Mouse (Mus musculus) embryonic facial prominence, embryonic 14.5 days (tissue): ENCODE data around the gene Gpatch2l. TPM values are rescaled to one million over a fixed set of nuclear protein-coding genes. Genes with fewer than 3 reads are reported as not detected.
A peak's percentile ranks its signal among the peaks of the same experiment; 100 is the strongest.

ENCODE experiments used
- ATAC-seq: fragments of 200-750 bp; cut with Nextera tagmentation; 2 replicates; pipeline ENCODE4 v1.8.0; 2017; ENCODE audit warnings: low read depth, moderate number of reproducible peaks, moderate TSS enrichment
- DNase-seq: peaks from one replicate; pipeline ENCODE4 v3.0.0-alpha.2; 2015; ENCODE audit warnings: low spot score
- H3K27ac ChIP-seq: fragments of 300-500 bp; sonication (generic); replicated peaks from 2 replicates; pipeline ENCODE4 v1.5.1; 2014; ENCODE audit warnings: low read depth, mild to moderate bottlenecking, low read length, moderate library complexity
- H3K27me3 ChIP-seq: fragments of 300-500 bp; sonication (generic); replicated peaks from 2 replicates; pipeline ENCODE4 v1.6.1; 2014; ENCODE audit warnings: low read length; ENCODE audit not compliant: control insufficient read depth, insufficient read depth
- H3K36me3 ChIP-seq: fragments of 300-500 bp; sonication (generic); 2 replicates; pipeline ENCODE4 v1.6.1; 2014; ENCODE audit warnings: low read length, mixed read lengths; ENCODE audit not compliant: control insufficient read depth, insufficient read depth
- H3K4me1 ChIP-seq: fragments of 300-500 bp; sonication (generic); 2 replicates; pipeline ENCODE4 v1.6.1; 2014; ENCODE audit warnings: antibody characterized with exemption, low read length; ENCODE audit not compliant: control insufficient read depth, insufficient read depth
- H3K4me2 ChIP-seq: fragments of 300-500 bp; sonication (generic); 2 replicates; pipeline ENCODE4 v1.6.1; 2014; ENCODE audit warnings: low read depth, mild to moderate bottlenecking, low read length, moderate library complexity, mixed read lengths
- H3K4me3 ChIP-seq: fragments of 300-500 bp; sonication (generic); 2 replicates; pipeline ENCODE4 v1.5.1; 2014; ENCODE audit warnings: low read depth, mild to moderate bottlenecking, low read length
- H3K9ac ChIP-seq: fragments of 300-500 bp; sonication (generic); 2 replicates; pipeline ENCODE4 v1.6.1; 2014; ENCODE audit warnings: low read depth, mild to moderate bottlenecking, low read length, moderate library complexity, mixed read lengths
- H3K9me3 ChIP-seq: fragments of 300-500 bp; sonication (generic); 2 replicates; pipeline ENCODE4 v1.6.1; 2016; ENCODE audit warnings: low read length; ENCODE audit not compliant: control insufficient read depth
- WGBS: fragments of 180-500 bp; shearing (Covaris S2); extraction: QIAGEN DNeasy Blood & Tissue Kit; methylation state at CpG from one replicate; pipeline ENCODE4 v1.1.7; 2014; 5-methylcytosine and 5-hydroxymethylcytosine counted together
- polyA plus RNA-seq: library from polyadenylated mRNA; unstranded; fragments of >200 nt; fragmentation: Nextera tagmentation; extraction: Ambion mirVana; gene quantifications from 2 replicates; pipeline ENCODE4 v1.2.1, GENCODE M21; 2014

The Gpatch2l gene
- polyA plus RNA-seq, result 14.8 and 14.9 TPM in 2 replicates

- H3K4me3 ChIP-seq, result peak within 1 kb of the TSS; percentile 80
- H3K9me3 ChIP-seq, result no peaks in the 10 kb centered on the region
- H3K4me2 ChIP-seq, result peak within 1 kb of the TSS; percentile 93
- peaks cover 21% of the 10 kb centered on the region for H3K4me1 ChIP-seq
- peak; percentile 98 for DNase-seq
- H3K36me3 ChIP-seq, result peaks cover 20% of the 10 kb centered on the region
- H3K9ac ChIP-seq, result peak within 1 kb of the TSS; percentile 89
- peak; percentile 99 for ATAC-seq
- WGBS, result under 1% methylated on average over 47 of the region's 58 CpGs
- H3K27me3 ChIP-seq, result no peaks in the 10 kb centered on the region
- H3K27ac ChIP-seq, result peak within 1 kb of the TSS; percentile 81
These were observed at the start of gene Gpatch2l for GRCm38 (mm10) chr12:86241604-86242536. Gene Gpatch2l, plus strand, starts transcription at chr12:86241858.

- Histone ChIP-seq H3K4me3 (no peak overlapping the region), H3K27ac (no peak overlapping the region), H3K9me3 (no peaks in the 10 kb centered on the region), H3K4me1 (no peaks in the 10 kb centered on the region), H3K9ac (no peak overlapping the region), H3K4me2 (no peak overlapping the region), H3K36me3 (no peaks in the 10 kb centered on the region), H3K27me3 (no peaks in the 10 kb centered on the region)
- DNase-seq (no peak), ATAC-seq (no peak)
- WGBS, result 42% methylated on average over 15 of the region's 15 CpGs
These were observed 49.6 kb upstream of the Gpatch2l start for GRCm38 (mm10) chr12:86192036-86192449.

GRCm38 (mm10) chr12:86196944-86197343 lies 44.7 kb upstream of the Gpatch2l start:
- no peak for ATAC-seq
- DNase-seq, result no peak
- no peaks in the 10 kb centered on the region for H3K9me3 ChIP-seq
- H3K9ac ChIP-seq, result no peak overlapping the region
- H3K4me1 ChIP-seq, result no peaks in the 10 kb centered on the region
- no peak overlapping the region for H3K27ac ChIP-seq
- H3K4me3 ChIP-seq, result no peak overlapping the region
- H3K4me2 ChIP-seq, result no peak overlapping the region
- H3K27me3 ChIP-seq, result no peaks in the 10 kb centered on the region
- H3K36me3 ChIP-seq, result no peaks in the 10 kb centered on the region
- 91% methylated on average over 7 of the region's 7 CpGs for WGBS

GRCm38 (mm10) chr12:86203443-86204057 lies 38.1 kb upstream of the Gpatch2l start:
- no peaks in the 10 kb centered on the region for H3K9me3 ChIP-seq
- H3K27me3 ChIP-seq, result no peaks in the 10 kb centered on the region
- no peak for ATAC-seq
- H3K4me3 ChIP-seq, result no peak overlapping the region
- no peak overlapping the region for H3K27ac ChIP-seq
- H3K4me1 ChIP-seq, result no peaks in the 10 kb centered on the region
- WGBS, result 65% methylated on average over 8 of the region's 8 CpGs
- no peaks in the 10 kb centered on the region for H3K36me3 ChIP-seq
- H3K4me2 ChIP-seq, result no peak overlapping the region
- DNase-seq, result no peak
- H3K9ac ChIP-seq, result no peak overlapping the region

- Histone ChIP-seq H3K27ac (no peak overlapping the region), H3K4me3 (no peak overlapping the region), H3K4me2 (no peak overlapping the region), H3K9ac (no peak overlapping the region), H3K27me3 (peaks cover 61% of the 10 kb centered on the region), H3K4me1 (no peaks in the 10 kb centered on the region), H3K9me3 (no peaks in the 10 kb centered on the region), H3K36me3 (no peaks in the 10 kb centered on the region)
- ATAC-seq (no peak), DNase-seq (no peak)
- WGBS, result under 1% methylated on average over 19 of the region's 19 CpGs
These were observed 30.5 kb upstream of the Gpatch2l start for GRCm38 (mm10) chr12:86211099-86211520.

- no peaks in the 10 kb centered on the region for H3K36me3 ChIP-seq
- H3K27me3 ChIP-seq, result peaks cover 71% of the 10 kb centered on the region
- whole genome bisulfite sequencing, result 26% methylated on average over 15 of the region's 15 CpGs
- no peak overlapping the region for H3K4me2 ChIP-seq
- DNase-seq, result peak; percentile 80
- H3K9me3 ChIP-seq, result no peaks in the 10 kb centered on the region
- no peak for ATAC-seq
- no peak overlapping the region for H3K4me3 ChIP-seq
- H3K9ac ChIP-seq, result no peak overlapping the region
- H3K27ac ChIP-seq, result no peak overlapping the region
- H3K4me1 ChIP-seq, result no peaks in the 10 kb centered on the region
These were observed 28.8 kb upstream of the Gpatch2l start for GRCm38 (mm10) chr12:86212693-86213470.

- no peaks in the 10 kb centered on the region for H3K9me3 ChIP-seq
- H3K36me3 ChIP-seq, result no peaks in the 10 kb centered on the region
- ATAC-seq (no peak), DNase-seq (no peak)
- 14% methylated on average over 24 of the region's 24 CpGs for WGBS
- H3K27me3 ChIP-seq, result peaks cover 75% of the 10 kb centered on the region
- H3K4me3 ChIP-seq, result no peak overlapping the region
- H3K9ac ChIP-seq, result no peak overlapping the region
- H3K27ac ChIP-seq, result no peak overlapping the region
- H3K4me1 ChIP-seq, result no peaks in the 10 kb centered on the region
- no peak overlapping the region for H3K4me2 ChIP-seq
These were observed 27.5 kb upstream of the Gpatch2l start for GRCm38 (mm10) chr12:86214201-86214600.

GRCm38 (mm10) chr12:86216687-86217421 lies 24.8 kb upstream of the Gpatch2l start:
- Histone ChIP-seq H3K9me3 (no peaks in the 10 kb centered on the region), H3K9ac (no peak overlapping the region), H3K27ac (no peak overlapping the region), H3K27me3 (peaks cover 76% of the 10 kb centered on the region), H3K4me2 (no peak overlapping the region), H3K36me3 (no peaks in the 10 kb centered on the region), H3K4me1 (no peaks in the 10 kb centered on the region), H3K4me3 (no peak overlapping the region)
- DNase-seq (peak; percentile 14), ATAC-seq (no peak)
- WGBS, result 2% methylated on average over 22 of the region's 22 CpGs
